Mouse (Mus musculus) adrenal gland, postnatal 36 days (tissue): Measurements from ENCODE around the gene Gnl1. TPM values are rescaled to one million over a fixed set of nuclear protein-coding genes. Genes with fewer than 3 reads are reported as not detected.
A peak's percentile ranks its signal among the peaks of the same experiment; 100 is the strongest.
"Not testable (repeated sequence)": the region's sequence is repeated elsewhere in the genome, so short reads cannot be mapped to it uniquely, and the experiment has no call there.

ENCODE experiments used
- DNase-seq, 2 experiments: peaks; one replicate each; pipeline ENCODE4 v3.0.0; 2021; ENCODE audit warnings: mixed read lengths in 1 of 2
- long read RNA-seq, 2 experiments: library from polyadenylated mRNA; stranded (forward); transcript quantifications; one replicate each; pipeline ENCODE4 v2.0.0; 2021; ENCODE audit warnings: borderline sequencing depth in 2 of 2
- total RNA-seq, 2 experiments: library from RNA; stranded (reverse); gene quantifications; 2 replicates each; pipeline ENCODE4 v1.2.3; 2021

Gnl1 gene
- total RNA-seq = 10 to 100 TPM; 51.2 to 54.4 TPM
- long read RNA-seq, experiment 1, transcript Gnl1-201 (12 exons, 2,848 nt) = major isoform, 90 of 106 reads
- long read RNA-seq, experiment 1, partial matches to known transcripts = 12 of 106 reads
- long read RNA-seq, experiment 1, other reads (novel, unspliced or antisense) = 4 of 106 reads
- long read RNA-seq, experiment 2, transcript Gnl1-201 (12 exons, 2,848 nt) = major isoform, 27 of 32 reads
- long read RNA-seq, experiment 2, partial matches to known transcripts = 4 of 32 reads
- long read RNA-seq, experiment 2, other reads (novel, unspliced or antisense) = 1 of 32 reads

DNA sequence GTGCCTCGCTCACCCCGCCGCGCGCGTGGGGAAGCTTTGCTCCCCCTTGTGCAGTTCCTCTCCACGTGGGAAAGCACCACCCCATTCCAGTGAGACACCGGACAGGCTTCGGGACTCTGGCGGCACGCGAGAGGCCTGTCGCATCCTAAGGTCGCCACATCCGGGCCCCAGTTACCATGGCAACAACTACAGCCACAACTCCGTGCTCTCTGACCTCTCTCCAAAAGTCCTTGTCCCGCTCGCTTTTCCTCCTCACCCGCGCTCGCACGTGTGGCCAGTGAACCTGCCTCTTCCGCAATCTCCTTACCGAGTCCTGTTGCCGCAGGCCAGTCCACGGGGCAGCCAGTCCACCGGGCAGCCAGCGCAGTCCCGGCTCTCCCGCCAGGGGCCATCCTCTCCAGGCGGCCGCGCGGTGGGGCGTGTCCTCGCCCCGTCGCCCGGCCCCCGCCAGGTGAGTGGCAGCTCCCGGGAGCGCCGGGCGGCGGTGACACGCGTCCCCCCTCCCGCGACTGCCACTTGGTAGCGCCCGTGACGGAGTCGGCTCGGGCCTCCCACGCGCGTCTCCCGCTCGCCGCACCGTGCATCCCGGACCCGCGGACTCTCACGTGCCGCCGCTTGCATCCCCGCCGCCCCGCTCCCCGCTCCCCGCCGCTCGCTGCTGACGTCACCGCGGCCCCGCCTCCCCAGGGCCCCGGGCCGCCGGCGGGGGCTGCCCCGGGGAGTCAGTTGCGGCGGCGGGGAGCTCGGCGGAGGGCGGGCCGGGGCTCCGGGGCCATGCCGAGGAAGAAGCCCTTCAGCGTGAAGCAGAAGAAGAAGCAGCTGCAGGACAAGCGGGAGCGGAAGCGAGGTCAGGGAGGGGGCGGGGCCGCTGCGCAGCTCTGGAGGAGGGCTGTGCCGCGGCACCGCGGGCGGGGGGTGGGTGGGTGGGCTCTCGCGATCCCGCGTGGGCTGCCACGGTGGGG is at the start of gene Gnl1, which contains the start of gene Prr3:
TSS of gene Gnl1 (plus strand) at position 451 of the 962 bp plus-strand sequence.
TSS of gene Prr3 (minus strand) at position 836 of the 962 bp plus-strand sequence.
- peak; percentile 93 to 94 for DNase-seq

DNA sequence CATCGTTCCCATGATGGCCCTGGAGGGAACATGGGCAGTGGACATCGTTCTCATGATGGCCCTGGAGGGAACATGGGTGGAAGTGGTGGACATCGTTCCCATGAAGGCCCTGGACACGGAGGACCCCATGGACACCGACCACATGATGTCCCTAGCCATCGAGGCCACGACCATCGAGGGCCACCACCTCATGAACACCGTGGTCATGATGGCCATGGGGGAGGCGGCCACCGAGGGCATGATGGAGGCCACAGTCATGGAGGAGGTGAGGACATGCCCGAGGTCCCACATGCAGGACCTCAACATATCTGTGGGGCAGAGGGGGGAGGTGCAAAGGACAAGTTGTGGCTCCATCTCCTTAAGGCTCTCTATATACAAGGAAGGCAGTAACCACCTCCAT is 49.0 kb upstream of the Gnl1 start:
- no peak for DNase-seq

GRCm38 (mm10) chr17:35932608-35933007 is 47.0 kb upstream of the Gnl1 start:
- no peak for DNase-seq

DNA sequence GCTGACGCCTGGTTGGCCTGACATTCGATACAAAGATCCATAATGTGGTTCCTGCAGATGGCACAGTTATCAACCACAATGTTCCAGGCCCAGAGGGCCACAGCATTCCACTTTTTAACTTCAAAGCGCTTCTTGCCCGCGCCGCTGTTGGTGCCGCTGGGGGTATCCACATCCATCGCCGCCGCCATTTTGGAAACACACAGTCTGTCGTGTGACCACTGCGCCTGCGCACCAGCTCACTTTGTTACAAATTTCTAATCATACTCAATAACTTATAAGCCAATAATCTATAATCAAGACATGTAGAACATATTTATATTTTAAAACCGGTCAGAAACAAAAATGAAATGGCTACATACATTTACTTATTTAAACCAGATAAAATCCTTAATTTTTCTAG is 43.9 kb upstream of the Gnl1 start:
- not testable (repeated sequence) for DNase-seq

GRCm38 (mm10) chr17:35937700-35938348 is 41.8 kb upstream of the Gnl1 start:
- peak; percentile 51 to 58 for DNase-seq

DNA sequence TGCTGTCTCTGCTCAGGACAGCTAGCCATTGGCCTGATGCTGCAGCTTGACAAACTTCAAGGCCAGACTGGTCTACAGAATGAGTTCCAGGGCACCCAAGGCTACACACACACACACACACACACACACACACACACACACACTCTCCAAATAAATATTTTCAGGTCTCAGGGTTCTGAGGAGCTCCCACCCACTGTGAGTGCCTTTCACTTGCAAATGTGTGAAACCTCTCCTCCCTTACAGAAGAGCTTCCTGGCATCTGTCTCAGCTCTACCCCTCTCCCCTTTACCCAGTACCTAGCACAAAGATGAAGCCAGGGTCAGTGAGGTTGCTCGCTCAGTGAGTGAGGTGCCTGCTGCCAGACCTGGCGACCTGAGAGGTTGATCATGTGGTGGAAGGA is 40.5 kb upstream of the Gnl1 start:
- DNase-seq = no peak

DNA sequence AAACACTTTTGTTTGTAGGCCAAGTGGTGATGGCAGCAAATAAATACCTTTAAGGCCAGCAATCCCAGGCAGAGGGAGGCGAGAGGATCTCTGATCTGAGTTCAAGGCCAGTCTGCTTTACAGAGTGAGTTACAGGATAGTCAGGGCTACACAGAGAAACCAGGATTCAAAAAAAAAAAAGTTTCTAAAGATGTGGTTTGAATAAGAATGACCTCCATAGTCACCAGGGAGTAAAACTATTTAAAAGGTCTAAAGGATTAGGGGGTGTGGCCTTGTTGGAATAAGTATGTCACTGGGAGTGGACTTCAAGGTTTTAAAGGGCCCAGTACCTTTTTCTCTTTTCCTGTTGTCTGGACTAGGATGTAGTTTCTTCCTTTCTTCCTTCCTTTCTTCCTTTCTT is 39.7 kb upstream of the Gnl1 start:
- no peak for DNase-seq

DNA sequence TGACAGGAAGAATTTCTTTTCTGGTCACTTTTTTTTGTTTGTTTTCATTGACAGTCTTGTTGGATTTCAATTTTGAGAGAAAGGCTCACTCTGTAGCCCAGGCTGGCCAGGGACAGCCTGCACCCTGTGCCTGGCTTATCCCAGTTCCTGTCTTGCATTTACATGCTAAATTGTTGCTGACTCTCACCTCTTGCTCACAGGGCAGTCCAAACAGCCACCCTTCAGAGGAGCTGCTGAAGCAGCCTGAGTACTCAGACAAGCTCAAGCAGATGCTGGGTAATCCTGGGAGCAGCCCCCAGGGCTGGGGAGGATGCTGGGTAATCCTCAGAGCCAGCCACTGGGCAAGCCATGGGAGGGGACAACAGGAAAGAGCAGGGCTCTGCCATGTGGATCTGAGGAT is 28.7 kb upstream of the Gnl1 start:
- not testable (repeated sequence) for DNase-seq

GRCm38 (mm10) chr17:35952559-35952958 is 27.1 kb upstream of the Gnl1 start:
- DNase-seq = not testable (repeated sequence)

- no peak for DNase-seq
These were observed 25.0 kb upstream of the Gnl1 start for GRCm38 (mm10) chr17:35954665-35955064.

DNA sequence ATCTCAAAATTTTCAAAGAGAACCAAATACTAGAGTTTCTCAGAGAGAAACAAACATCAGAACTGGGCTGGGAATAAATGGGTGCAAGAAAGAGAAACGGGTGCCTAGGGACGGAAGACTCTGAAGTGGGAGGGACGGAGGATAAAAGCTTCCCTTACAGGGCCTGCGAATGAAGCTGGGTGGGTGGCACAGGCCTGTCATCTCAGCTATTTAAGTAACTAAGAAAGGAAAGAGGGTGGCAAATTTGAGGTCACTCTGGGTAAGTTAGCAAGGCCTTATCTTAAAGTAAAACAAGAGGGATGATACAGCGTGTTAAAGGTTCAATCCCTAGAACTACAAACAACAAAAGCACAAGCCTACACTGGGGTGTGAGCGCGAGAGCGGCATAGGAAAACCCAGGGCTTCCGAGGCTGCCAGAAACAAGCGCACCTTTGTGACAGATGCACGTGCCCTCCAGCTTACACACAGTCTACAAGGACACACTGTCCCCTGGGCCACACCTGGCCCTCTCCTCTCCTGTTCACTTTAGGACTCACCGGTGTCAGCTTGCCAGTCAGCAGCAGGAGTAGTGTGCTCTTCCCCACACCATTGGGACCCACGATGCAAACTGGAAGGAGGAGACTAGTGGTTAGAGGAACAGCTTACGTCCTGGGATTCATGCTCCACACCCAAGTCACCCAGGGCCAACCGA is 21.0 kb upstream of the Gnl1 start:
- DNase-seq = no peak

DNA sequence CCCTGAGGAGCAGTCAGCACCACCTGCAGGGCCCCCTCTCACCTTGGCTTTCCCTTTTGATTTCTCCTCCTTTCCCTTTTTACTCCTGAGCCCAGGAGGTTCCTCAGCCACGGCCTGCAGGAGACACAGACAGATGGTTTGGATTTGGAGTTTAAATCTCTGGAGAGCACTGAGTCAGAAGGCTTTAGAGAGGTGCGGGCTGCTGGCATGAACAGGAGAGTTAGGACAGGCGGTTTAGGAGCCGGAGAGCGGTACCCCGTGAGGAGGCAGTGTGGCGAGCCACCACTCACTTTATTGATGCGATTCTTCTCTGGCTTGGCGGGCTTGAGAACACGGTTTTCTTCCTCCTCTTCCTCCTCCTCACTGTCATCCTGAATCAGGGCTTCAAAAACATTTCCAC is 16.4 kb upstream of the Gnl1 start:
- DNase-seq = no peak

DNA sequence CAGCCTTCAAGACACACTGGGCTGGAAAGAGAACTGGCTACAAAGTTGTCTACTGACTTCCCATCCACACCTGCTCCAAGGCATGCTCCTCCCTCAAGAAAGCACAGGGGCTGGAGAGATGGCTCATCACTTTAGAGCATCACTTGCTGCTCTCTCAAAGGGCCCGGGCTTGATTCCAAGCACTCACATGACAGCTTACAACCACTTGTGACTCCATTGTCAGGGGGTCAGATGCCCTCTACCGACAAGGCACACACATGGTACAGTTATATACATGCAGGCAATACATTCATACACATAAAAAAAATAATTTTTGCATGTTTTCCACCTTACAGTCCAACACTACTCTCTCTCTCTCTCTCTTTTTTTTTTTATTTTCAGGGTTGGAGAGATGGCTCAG is 12.0 kb upstream of the Gnl1 start:
- DNase-seq = no peak

DNA sequence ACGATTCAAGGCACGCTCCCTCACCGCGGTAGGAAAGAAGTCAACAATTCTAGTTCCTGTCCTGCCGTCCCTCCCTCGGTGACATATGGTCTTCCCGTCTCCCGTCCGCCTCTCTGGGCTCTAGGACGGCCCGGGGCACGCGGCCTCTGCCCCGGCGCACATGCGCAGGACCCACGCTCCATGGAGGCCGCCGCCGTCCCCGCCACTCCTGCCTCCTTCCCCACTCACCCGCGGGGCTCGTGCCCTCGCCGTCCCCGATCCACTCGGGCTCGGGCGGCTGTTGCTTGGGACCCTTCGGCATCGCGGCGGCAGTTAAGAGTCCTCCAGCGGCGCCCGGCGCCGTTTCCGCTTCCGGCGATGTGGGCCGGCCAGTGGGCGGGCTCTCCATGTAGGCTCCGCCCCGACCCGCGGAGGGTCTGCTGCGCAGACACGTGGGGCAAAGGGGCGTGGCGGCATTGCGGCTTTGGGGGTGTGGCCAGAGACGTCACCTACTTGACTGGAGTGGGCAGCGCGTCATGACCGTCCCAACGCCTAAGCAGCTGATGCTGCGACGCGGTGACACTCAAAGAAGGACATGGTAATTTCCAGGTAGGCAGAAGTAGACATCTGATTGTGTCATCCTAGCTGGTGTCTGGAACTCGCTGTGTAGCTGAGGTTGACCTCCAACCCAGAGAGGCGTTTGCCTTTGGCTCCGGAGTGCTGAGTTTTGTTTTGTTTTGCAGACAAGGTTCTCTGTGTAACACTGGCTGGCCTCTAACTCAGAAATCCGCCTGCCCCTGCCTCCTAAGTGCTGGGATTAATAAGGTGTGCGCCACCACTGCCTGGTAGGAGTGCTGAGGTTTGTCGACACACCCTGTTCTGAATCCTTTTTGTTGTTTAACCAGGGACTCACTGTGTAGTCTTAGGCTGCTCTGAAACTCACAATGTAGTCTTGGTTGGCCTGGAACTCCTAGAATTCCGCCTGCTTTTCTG is 9.9 kb upstream of the Gnl1 start, which contains the start of gene Abcf1:
TSS of gene Abcf1 (minus strand) at position 344 of the 972 bp plus-strand sequence.
- peak; percentile 99 to 100 for DNase-seq

- no peak for DNase-seq
These were observed 7.5 kb upstream of the Gnl1 start for GRCm38 (mm10) chr17:35972131-35972530.

GRCm38 (mm10) chr17:35978811-35979400 is 745 bp upstream of the Gnl1 start:
- peak; percentile 48 to 51 for DNase-seq

DNA sequence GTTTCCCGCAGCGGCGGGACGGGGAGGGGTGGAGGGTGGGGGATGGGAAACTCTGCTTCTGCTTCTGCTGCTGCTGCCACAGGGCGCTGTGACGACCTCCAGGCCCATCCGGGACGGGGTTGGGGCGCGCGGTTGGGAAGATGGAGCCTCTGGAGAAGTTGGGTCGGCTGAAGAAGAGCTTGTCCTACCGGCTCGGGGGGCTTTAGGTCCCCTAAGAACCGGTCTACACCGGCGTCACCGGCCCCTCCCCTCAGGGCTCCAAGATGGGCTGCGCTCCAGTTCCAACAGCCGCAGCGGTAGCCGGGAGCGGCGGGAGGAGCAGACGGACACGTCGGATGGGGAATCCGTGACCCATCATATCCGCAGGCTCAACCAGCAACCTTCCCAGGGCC is 708 bp downstream of the Gnl1 start:
- peak; percentile 67 to 73 for DNase-seq

DNA sequence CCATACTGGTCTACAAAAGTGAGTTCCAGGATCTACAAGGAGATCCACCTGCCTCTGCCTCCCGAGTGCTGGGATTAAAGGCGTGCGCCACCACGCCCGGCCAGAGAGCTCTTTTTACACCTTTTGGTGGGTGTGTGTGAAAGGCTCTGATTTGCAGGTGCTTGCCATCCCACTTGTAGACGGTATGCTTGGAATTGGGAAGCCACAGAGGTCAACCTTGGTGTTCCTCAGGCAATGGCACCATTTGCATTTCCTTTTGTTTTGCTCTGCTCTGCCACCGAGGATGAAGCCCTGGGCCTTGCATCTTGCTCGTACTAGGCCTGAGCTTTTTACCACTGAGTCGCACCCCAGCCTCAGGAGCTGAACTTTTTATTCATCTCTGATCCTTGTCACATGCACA is 2.1 kb downstream of the Gnl1 start:
- DNase-seq = no peak

- DNase-seq = no peak
These were observed 12.1 kb downstream of the Gnl1 start for GRCm38 (mm10) chr17:35991781-35992180.

DNA sequence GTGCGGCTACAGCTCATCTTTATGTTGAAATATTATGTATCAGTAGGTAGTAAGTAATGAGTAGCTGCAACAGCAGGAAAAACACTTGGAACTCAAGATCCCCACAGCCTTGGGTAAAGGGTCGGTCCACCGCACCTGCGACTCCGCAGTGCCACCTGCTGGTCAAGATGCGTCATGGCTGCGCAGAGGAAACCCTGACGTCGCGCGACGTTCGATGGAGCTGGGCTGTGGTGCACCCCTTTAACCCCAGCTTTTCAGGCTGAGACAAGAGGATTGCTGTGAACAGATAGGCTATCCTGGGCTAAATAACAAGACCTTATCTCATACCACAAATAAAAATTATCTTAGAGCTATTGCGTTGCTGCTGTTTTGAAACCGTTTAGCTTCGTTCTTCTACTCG is 14.0 kb downstream of the Gnl1 start:
- DNase-seq = peak; percentile 82 to 86
